Mouse (Mus musculus) retina, embryonic 14.5 days (tissue): ENCODE measurements around the gene Pygo1.

Experiments
- DNase-seq: peaks from one replicate; pipeline ENCODE4 v3.0.0-alpha.2; 2015; ENCODE audit warnings: low spot score

Gene Pygo1

GRCm38 (mm10) chr9:72935309-72935708 lies 9.9 kb downstream of the Pygo1 start:
- DNase-seq, result no peak

- DNase-seq, result no peak
Observed at GRCm38 (mm10) chr9:72936301-72936700, 10.9 kb downstream of the Pygo1 start.

- no peak for DNase-seq
Observed at GRCm38 (mm10) chr9:72943424-72943823, 18.0 kb downstream of the Pygo1 start.

- no peak for DNase-seq
Observed at GRCm38 (mm10) chr9:72944286-72944685, 18.8 kb downstream of the Pygo1 start.

GRCm38 (mm10) chr9:72947010-72947409 lies 21.6 kb downstream of the Pygo1 start:
- no peak for DNase-seq

- no peak for DNase-seq
Observed at GRCm38 (mm10) chr9:72949572-72949971, 24.1 kb downstream of the Pygo1 start.

- DNase-seq, result peak; percentile 52
Observed at GRCm38 (mm10) chr9:72954746-72955145, 29.3 kb downstream of the Pygo1 start.

GRCm38 (mm10) chr9:72955546-72955945 lies 30.1 kb downstream of the Pygo1 start:
- peak; percentile 67 for DNase-seq

GRCm38 (mm10) chr9:72958521-72959450 lies 33.3 kb downstream of the Pygo1 start, which contains the start of the genes Dyx1c1 and Gm44503:
TSS of gene Dyx1c1 (plus strand) at chr9:72958785.
TSS of gene Gm44503 (plus strand) at chr9:72958852.
- DNase-seq, result peak; percentile 94

GRCm38 (mm10) chr9:72961346-72961745 lies 35.9 kb downstream of the Pygo1 start:
- DNase-seq, result no peak

GRCm38 (mm10) chr9:72961959-72962358 lies 36.5 kb downstream of the Pygo1 start:
- DNase-seq, result no peak

GRCm38 (mm10) chr9:72968349-72969061 lies 43.1 kb downstream of the Pygo1 start:
- DNase-seq, result peak; percentile 72

GRCm38 (mm10) chr9:72969874-72970273 lies 44.4 kb downstream of the Pygo1 start:
- DNase-seq, result no peak

- DNase-seq, result no peak
Observed at GRCm38 (mm10) chr9:72972435-72972834, 47.0 kb downstream of the Pygo1 start.

- no peak for DNase-seq
Observed at GRCm38 (mm10) chr9:72972984-72973383, 47.5 kb downstream of the Pygo1 start.

- no peak for DNase-seq
Observed at GRCm38 (mm10) chr9:72974734-72975133, 49.3 kb downstream of the Pygo1 start.

GRCm38 (mm10) chr9:72975242-72975641 lies 49.8 kb downstream of the Pygo1 start:
- no peak for DNase-seq

GRCm38 (mm10) chr9:72983066-72983465 lies 57.6 kb downstream of the Pygo1 start:
- no peak for DNase-seq

GRCm38 (mm10) chr9:72985250-72986220 lies 60.1 kb downstream of the Pygo1 start, which contains the start of the genes Ccpg1os and Ccpg1:
TSS of gene Ccpg1os (minus strand) at chr9:72985382.
TSS of gene Ccpg1 (plus strand) at chr9:72985429.
- DNase-seq, result peak; percentile 98

- no peak for DNase-seq
Observed at GRCm38 (mm10) chr9:72987703-72988102, 62.3 kb downstream of the Pygo1 start.

- no peak for DNase-seq
Observed at GRCm38 (mm10) chr9:72988706-72989105, 63.3 kb downstream of the Pygo1 start.

- no peak for DNase-seq
Observed at GRCm38 (mm10) chr9:72991420-72991819, 66.0 kb downstream of the Pygo1 start.
